Mouse (Mus musculus) neural tube, embryonic 11.5 days (tissue): ENCODE data around the gene Rom1. TPM values are rescaled to one million over a fixed set of nuclear protein-coding genes. Genes with fewer than 3 reads are reported as not detected.
"Not testable (repeated sequence)": the region's sequence is repeated elsewhere in the genome, so short reads cannot be mapped to it uniquely, and the experiment has no call there.

ENCODE experiments used
- ATAC-seq: fragments of 200-750 bp; cut with Nextera tagmentation; 2 replicates; pipeline ENCODE4 v1.8.0; 2017; ENCODE audit warnings: moderate number of reproducible peaks, mild to moderate bottlenecking, moderate TSS enrichment, moderate library complexity; ENCODE audit not compliant: insufficient read depth, low FRiP score, low TSS enrichment
- DNase-seq: peaks from one replicate; pipeline ENCODE4 v3.0.0-alpha.2; 2015; ENCODE audit warnings: low spot score
- H3K27ac ChIP-seq: fragments of 300-500 bp; sonication (generic); 2 replicates; pipeline ENCODE4 v1.5.1; 2014; ENCODE audit warnings: low read depth, mild to moderate bottlenecking, low read length
- H3K27me3 ChIP-seq: fragments of 300-500 bp; sonication (generic); 2 replicates; pipeline ENCODE4 v1.6.1; 2014; ENCODE audit warnings: mild to moderate bottlenecking, low read length, mixed read lengths; ENCODE audit not compliant: control insufficient read depth, insufficient read depth
- H3K36me3 ChIP-seq: fragments of 300-500 bp; sonication (generic); 2 replicates; pipeline ENCODE4 v1.6.1; 2014; ENCODE audit warnings: mild to moderate bottlenecking, low read length, moderate library complexity, mixed read lengths; ENCODE audit not compliant: control insufficient read depth, insufficient read depth
- H3K4me1 ChIP-seq: fragments of 300-500 bp; sonication (generic); 2 replicates; pipeline ENCODE4 v1.6.1; 2014; ENCODE audit warnings: low read length, mixed read lengths; ENCODE audit not compliant: control insufficient read depth, insufficient read depth
- H3K4me2 ChIP-seq: fragments of 300-500 bp; sonication (generic); 2 replicates; pipeline ENCODE4 v1.6.1; 2014; ENCODE audit warnings: low read depth, mild to moderate bottlenecking, moderate library complexity
- H3K4me3 ChIP-seq: fragments of 300-500 bp; sonication (generic); 2 replicates; pipeline ENCODE4 v1.5.1; 2014; ENCODE audit warnings: low read depth, low read length
- H3K9ac ChIP-seq: fragments of 300-500 bp; sonication (generic); 2 replicates; pipeline ENCODE4 v1.6.1; 2014; ENCODE audit warnings: mild to moderate bottlenecking, low read length
- H3K9me3 ChIP-seq: fragments of 300-500 bp; sonication (generic); 2 replicates; pipeline ENCODE4 v1.6.1; 2016; ENCODE audit warnings: low read length; ENCODE audit not compliant: control insufficient read depth
- WGBS: fragments of 180-500 bp; shearing (Covaris S2); extraction: QIAGEN DNeasy Blood & Tissue Kit; methylation state at CpG from one replicate; pipeline ENCODE4 v1.1.7; 2014; 5-methylcytosine and 5-hydroxymethylcytosine counted together
- polyA plus RNA-seq: library from polyadenylated mRNA; unstranded; fragments of >200 nt; fragmentation: Nextera tagmentation; extraction: Ambion mirVana; gene quantifications from 2 replicates; pipeline ENCODE4 v1.2.1, GENCODE M21; 2014

The Rom1 gene
- polyA plus RNA-seq, 1 experiment from 2014 or later, result 1.2 TPM

GRCm38 (mm10) chr19:8897865-8898495, 31.2 kb downstream of the Rom1 start, which contains the start of gene Ganab:
Gene Ganab, plus strand, starts transcription at chr19:8898071.
- Histone ChIP-seq H3K4me3 (peak within 1 kb of the TSS; percentile 88), H3K9ac (peak within 1 kb of the TSS; percentile 94), H3K4me1 (peaks cover 18% of the 10 kb centered on the region), H3K4me2 (peak within 1 kb of the TSS; percentile 63), H3K27me3 (no peaks in the 10 kb centered on the region), H3K36me3 (peaks cover 11% of the 10 kb centered on the region), H3K27ac (peak within 1 kb of the TSS; percentile 70), H3K9me3 (no peaks in the 10 kb centered on the region)
- peak; percentile 95 for DNase-seq
- under 1% methylated on average over 53 of the region's 53 CpGs for WGBS
- ATAC-seq, result peak; percentile 99

GRCm38 (mm10) chr19:8897211-8897864, 31.8 kb downstream of the Rom1 start:
- DNase-seq (peak; percentile 55), ATAC-seq (peak; percentile 41)
- H3K27ac ChIP-seq, result peak overlapping the region; percentile 70
- 29% methylated on average over 21 of the region's 21 CpGs for WGBS
- H3K4me2 ChIP-seq, result peak overlapping the region; percentile 48
- peak overlapping the region; percentile 88 for H3K4me3 ChIP-seq
- not testable (repeated sequence) for H3K36me3 ChIP-seq, H3K9me3 ChIP-seq, H3K27me3 ChIP-seq
- peak overlapping the region; percentile 46 for H3K9ac ChIP-seq
- H3K4me1 ChIP-seq, result peaks cover 18% of the 10 kb centered on the region

DNA sequence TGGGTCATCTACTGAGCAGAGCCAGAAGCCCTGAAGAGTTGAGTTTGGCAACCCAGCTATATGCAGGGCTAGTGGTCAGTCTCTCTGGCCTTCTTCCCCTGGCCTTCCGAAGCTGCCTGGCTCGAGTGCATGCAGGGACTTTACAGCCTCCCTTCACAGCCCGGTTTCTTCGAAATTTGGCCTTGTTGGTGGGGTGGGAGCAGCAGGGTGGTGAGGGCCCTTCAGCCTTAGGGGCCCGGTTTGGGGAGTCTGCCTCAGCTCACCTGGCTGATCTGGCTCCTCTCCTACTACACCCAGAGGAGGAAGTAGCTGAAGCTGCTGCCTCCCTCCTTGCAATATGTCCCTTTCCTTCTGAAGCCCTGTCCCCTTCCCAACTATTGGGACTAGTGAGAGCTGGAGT, 32.9 kb downstream of the Rom1 start:
- not testable (repeated sequence) for H3K4me3 ChIP-seq

GRCm38 (mm10) chr19:8895397-8895960, 33.7 kb downstream of the Rom1 start:
- no peak overlapping the region for H3K4me2 ChIP-seq
- H3K4me3 ChIP-seq, result no peak overlapping the region
- H3K27ac ChIP-seq, result no peak overlapping the region
- no peaks in the 10 kb centered on the region for H3K27me3 ChIP-seq
- H3K9me3 ChIP-seq, result no peaks in the 10 kb centered on the region
- 92% methylated on average over 9 of the region's 9 CpGs for WGBS
- no peak for DNase-seq
- H3K36me3 ChIP-seq, result peaks cover 7% of the 10 kb centered on the region
- peaks cover 18% of the 10 kb centered on the region for H3K4me1 ChIP-seq
- no peak overlapping the region for H3K9ac ChIP-seq
- no peak for ATAC-seq

More for the DNA sequence above, 32.9 kb downstream of the Rom1 start:
- 90% methylated on average over 5 of the region's 5 CpGs for WGBS
- H3K4me2 ChIP-seq, H3K27me3 ChIP-seq, H3K9ac ChIP-seq, ATAC-seq, H3K27ac ChIP-seq, H3K36me3 ChIP-seq, DNase-seq, H3K9me3 ChIP-seq: not testable (repeated sequence)
- H3K4me1 ChIP-seq, result peaks cover 18% of the 10 kb centered on the region

- Histone ChIP-seq H3K27me3 (no peaks in the 10 kb centered on the region), H3K9me3 (no peaks in the 10 kb centered on the region)
Observed at GRCm38 (mm10) chr19:8892829-8893766, 36.1 kb downstream of the Rom1 start, which contains the start of gene Ints5. Gene Ints5, plus strand, starts transcription at chr19:8893005.

DNA sequence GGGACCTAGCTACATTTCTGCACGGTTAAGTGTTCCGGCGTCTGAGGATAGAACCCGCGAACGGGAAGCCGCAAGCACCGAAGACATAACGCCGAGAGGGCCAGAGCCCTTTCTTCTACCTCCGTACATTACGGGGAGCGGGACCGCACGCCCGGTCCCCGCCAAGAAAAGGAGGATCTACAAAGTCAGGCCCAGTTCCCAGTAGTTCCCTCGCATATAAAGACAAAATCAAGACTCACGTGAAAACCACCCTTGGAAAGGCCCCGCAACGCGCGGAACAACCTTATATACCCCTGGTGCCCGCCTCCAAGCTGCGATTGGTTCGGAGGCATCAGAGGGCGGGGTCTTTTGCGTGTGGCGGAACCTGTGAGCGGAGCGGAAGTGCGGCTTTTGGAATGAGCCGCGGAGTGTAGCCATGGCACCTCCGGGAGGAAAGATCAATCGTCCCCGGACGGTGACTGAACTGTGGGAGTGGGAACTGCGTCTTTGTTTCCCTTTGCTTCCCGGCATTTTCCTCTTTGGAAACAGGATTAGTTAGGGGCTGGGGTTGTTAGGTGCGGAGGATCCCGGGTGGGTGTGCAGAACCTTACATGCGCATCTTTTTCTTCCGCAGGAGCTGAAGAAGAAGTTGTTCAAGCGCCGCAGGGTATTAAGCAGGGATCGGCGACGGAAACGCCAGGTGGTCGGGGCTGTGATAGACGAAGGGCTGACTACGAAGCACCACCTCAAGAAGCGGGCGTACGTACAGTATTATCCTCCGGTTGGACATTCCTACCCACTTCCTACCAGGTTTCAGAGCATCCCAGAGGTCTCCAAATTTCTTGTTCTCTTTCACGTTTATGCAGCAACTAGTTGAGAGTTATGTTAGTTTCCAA, 40.4 kb downstream of the Rom1 start, which contains the start of the genes 1810009A15Rik and Gm49416:
1810009A15Rik (plus strand) TSS at position 343 of the 875 bp plus-strand sequence.
Gm49416 (plus strand) TSS at position 416 of the 875 bp plus-strand sequence.
- H3K27me3 ChIP-seq, result no peaks in the 10 kb centered on the region
- ATAC-seq, result peak; percentile 95
- peaks cover 8% of the 10 kb centered on the region for H3K4me1 ChIP-seq

More at GRCm38 (mm10) chr19:8892829-8893766, 36.1 kb downstream of the Rom1 start, which contains the start of gene Ints5:
- H3K9ac ChIP-seq, result peak within 1 kb of the TSS; percentile 66
- WGBS, result 3% methylated on average over 54 of the region's 54 CpGs
- peak within 1 kb of the TSS; percentile 36; the same call in 1 of the 2 replicates for H3K27ac ChIP-seq
- H3K4me3 ChIP-seq, result peak within 1 kb of the TSS; percentile 49
- DNase-seq (peak; percentile 89), ATAC-seq (peak; percentile 63)
- H3K4me1 ChIP-seq, result peaks cover 9% of the 10 kb centered on the region
- H3K36me3 ChIP-seq, result peaks cover 8% of the 10 kb centered on the region
- H3K4me2 ChIP-seq, result peak within 1 kb of the TSS; percentile 60

GRCm38 (mm10) chr19:8887585-8888463, 41.3 kb downstream of the Rom1 start:
- Histone ChIP-seq H3K27me3 (no peaks in the 10 kb centered on the region), H3K4me2 (peak overlapping the region; percentile 80), H3K36me3 (0 out of 2 replicates have a peak, but pooled peaks cover 2% of the 10 kb centered on the region), H3K27ac (peak overlapping the region; percentile 58), H3K9ac (peak overlapping the region; percentile 84), H3K9me3 (no peaks in the 10 kb centered on the region), H3K4me3 (peak overlapping the region; percentile 68), H3K4me1 (peaks cover 8% of the 10 kb centered on the region)
- no peak for DNase-seq
- 13% methylated on average over 19 of the region's 19 CpGs for WGBS
- no peak for ATAC-seq

More for the DNA sequence above, 40.4 kb downstream of the Rom1 start, which contains the start of the genes 1810009A15Rik and Gm49416:
- Histone ChIP-seq H3K27ac (peak within 1 kb of the TSS; percentile 87), H3K9ac (peak within 1 kb of the TSS; percentile 84), H3K4me2 (peak within 1 kb of the TSS; percentile 80), H3K36me3 (0 out of 2 replicates have a peak, but pooled peaks cover 2% of the 10 kb centered on the region), H3K9me3 (no peaks in the 10 kb centered on the region), H3K4me3 (peak within 1 kb of the TSS; percentile 68)
- WGBS, result under 1% methylated on average over 58 of the region's 58 CpGs
- peak; percentile 95 for DNase-seq
